Mouse (Mus musculus) spleen, adult 12 weeks (tissue): ENCODE data around the gene Akap7.

Experiments used
- DNase-seq: peaks from one replicate; pipeline ENCODE4 v3.0.0; 2022; ENCODE audit warnings: low spot score

Akap7 gene

DNA sequence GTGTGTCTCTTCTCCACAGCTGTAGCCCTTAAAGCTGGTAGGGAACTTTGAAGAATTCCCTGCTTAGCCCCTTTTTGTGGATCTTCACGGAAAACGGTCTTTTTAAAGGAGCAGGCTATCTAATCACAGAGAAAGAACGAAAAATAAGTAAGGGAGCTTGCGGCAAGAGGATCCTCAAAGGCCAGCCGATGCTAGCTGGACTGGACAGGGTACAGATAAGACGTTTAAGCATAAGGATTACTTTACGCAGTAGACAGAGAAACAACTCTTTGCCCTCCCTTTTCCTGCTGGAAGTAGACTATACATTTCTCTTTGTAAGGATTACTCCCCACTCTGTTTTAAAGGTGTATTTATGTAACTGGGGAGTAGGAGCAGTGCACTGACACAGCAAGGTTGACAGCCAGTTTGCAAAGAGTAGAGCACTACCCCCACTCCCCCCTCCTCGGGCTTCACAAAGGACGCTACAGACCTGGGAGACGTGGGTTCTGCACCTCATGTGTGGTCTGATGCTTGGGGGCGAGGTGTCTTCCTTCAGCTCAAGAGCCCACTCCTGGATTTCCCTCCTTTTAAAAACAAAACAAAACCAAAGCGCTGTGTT, 9.9 kb downstream of the Akap7 start:
- peak; percentile 8 for DNase-seq

DNA sequence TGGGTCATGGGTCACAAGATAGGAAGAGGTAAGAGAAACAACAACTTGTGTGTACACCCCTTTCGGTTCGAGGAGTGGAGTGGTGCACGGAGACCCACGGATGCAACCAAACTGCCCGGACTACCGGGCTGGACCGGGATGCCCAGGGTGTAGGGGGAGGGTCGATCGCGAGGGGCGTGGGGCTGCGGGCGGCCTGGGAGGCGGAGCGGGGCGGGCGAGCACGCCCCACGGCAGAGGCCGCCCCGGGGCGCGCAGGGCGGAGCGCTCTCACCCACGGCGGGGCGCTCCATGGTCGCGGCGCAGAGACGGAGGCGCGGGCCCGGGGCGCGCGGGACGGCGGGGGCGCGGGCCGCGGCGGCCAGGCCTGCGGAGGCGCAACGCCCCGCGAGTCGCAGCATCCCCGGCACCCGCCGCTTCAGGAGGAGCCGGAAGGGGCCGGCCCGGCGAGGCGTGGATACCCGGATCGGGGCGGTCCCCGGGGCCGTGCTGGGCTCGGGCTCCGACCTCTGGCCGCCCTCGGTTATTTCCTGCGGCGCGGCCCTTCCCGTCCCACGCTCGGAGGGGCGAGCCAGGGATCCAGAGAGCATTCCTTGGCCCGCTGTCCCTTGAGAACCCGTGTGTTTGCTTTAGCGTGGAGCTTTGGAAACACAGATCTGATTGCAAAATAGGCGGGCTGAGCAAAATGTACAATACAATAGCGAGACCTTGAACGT, 10.9 kb downstream of the Akap7 start:
- peak; percentile 68 for DNase-seq

DNA sequence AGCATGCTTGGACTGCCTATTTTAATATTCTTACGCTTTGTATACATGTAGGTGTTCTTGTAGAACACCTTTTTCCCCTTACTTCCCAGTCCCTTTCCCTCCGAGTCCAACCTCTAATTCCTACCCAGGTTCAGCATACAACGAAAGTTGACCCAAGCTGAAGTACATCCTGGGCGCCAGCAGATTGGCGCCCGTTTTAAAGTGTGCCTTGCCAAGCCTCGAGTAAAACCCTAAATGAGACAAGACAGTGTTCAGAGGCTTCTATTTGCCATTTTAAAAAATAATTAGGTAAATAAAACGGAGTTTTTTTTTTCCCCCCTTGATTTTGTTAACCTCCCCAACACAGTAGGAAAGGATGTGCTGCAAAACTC, 11.4 kb downstream of the Akap7 start:
- DNase-seq, result no peak

DNA sequence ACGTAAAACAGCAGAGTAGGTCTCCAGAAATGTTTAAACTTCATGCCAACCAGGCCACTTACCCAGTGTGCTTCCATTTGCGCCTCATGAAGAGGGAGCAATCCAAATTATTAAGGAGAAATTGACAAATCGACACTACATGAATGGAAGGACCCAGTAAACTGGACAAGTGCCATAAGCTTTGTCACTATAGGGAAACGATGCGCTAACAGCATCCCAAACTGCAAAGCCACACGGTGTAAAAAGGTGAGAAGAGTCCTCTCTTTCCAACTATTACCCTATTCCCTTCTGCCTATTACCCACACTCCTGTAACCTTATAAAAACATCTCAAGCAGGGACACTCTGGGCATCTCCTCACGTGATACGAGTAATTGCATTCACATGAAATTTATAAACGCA, 11.8 kb downstream of the Akap7 start:
- DNase-seq, result no peak

DNA sequence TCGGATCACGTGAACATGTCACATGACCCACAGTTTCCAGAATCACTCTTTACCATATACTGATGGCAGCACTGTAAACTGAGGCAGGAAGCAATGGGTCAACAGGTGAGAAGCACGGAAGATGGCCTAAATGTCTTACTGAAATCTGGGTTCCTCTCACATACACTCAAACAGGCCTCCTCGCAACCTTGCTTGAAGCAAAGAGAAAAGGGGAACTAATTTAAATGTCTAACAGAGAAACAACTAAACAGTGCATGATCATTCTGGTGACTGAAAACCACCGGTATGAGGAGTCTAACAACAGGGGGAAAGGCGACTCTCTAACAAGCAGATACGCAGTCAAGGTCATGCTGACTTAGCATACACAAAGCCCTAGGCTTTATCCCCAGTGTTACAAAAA, 12.7 kb downstream of the Akap7 start:
- no peak for DNase-seq

DNA sequence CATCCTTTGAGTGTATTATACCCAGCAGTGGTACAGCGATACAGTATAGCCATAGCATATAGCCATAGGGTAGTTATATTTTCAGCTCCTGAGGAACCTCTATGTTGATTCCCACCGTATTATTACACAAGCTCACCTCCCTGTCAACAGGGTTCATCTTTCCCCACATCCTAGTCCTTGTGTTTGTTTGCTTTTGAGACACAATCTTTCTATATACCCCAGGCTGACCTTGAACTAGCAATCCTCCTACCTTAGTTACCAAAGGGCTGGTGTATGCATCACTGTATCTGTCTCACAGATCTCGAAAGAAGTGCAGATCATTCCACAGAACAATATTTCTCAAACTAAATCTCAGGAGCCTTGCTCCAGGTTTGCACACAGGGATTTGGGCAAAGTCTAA, 13.9 kb downstream of the Akap7 start:
- DNase-seq, result no peak

DNA sequence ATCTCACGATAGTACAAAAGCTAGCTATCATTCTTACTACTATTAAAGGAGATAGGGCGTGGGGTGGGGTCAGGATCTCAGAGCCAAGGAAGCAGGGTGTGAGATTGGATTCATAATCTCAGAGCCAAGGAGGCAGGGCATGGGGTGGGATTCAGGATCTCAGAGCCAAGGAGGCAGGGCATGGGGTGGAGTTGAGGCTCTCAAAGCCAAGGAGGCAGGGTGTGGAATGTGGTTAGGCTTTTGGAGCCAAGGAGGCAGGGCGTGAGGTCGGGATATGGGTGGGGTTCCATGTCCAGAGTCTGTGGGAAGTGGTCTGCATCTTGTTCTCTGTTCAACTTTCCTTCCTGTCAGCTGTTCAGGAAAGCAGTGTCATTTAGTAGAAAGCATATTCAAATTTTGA, 16.6 kb downstream of the Akap7 start:
- no peak for DNase-seq

DNA sequence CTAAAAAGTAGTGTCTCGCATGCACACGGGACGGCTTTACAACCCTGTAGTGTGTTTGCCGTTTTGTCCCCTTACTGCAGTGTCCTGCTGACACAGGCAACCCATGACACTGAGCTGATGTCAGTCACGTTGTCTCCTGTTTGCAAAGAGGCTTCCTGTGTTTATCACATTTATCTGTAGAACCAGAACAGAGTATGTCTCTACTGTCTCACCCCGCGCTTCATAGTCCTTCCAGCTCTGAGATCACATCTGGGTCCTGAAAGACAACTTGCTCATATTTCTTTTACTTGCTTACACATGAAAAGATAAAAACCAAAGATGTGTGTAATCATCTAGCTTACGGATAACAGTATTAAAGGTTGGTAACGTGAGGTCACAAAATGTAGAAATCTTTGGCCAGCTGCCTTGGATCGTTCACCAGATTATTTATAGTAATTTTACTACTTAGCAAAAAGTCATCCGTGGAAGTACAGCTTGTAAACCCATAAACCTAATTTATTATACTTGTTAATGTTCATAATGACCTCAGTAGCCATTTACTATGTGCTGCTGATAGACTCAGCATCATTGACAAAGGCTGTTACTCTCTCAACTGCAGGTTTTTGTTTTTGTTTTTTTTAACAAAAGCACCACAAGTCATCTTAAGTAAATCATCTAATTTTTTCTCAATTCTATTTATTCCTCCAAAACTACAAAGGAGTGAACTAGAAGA, 22.4 kb downstream of the Akap7 start:
- no peak for DNase-seq

DNA sequence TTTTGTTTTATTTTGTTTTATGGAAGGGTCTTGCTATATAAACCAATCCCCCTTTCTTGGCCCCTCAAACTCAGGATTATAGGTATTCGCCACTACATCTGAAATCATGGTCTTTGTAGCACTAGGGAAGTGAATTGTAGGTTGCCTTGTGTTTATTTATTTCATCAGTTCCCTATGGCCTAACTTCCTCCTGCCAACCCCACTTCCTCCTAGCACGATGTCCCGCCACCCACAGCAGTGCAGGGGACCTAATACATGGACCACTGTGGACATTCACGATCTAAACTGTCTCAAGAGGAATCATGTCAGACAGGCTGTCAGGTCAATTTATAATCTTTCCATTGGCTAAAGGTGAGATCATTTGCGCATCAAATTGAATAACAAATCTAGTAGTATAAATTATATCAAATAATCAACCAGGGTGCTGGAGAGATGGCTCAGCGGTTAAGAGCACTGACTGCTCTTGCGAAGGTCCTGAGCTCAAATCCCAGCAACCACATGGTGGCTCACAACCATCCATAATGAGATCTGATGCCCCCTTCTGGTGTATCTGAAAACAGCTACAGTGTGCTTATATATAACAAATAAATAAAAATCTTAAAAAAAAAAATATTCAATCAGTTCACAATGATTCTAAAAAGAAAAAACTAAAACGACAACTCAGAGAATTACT, 23.1 kb downstream of the Akap7 start:
- no peak for DNase-seq

DNA sequence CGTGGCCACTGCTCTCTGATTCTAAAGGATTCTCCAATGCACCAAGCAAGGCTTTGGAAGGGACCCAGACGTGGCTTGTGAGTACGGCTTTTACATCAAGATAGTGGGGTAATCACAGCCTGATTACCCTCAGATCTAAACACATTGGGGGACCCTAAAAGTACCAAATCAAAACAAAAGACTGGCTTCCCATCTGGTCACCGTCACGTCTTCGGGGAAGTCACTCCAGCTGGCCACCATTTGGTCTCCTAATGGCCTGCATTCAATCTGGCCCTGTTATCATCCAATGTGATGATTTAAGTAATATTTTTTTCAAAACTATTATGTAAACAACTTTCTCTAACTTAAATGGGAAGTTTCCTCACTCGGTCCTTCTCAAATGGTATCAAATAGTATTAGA, 24.3 kb downstream of the Akap7 start:
- no peak for DNase-seq

DNA sequence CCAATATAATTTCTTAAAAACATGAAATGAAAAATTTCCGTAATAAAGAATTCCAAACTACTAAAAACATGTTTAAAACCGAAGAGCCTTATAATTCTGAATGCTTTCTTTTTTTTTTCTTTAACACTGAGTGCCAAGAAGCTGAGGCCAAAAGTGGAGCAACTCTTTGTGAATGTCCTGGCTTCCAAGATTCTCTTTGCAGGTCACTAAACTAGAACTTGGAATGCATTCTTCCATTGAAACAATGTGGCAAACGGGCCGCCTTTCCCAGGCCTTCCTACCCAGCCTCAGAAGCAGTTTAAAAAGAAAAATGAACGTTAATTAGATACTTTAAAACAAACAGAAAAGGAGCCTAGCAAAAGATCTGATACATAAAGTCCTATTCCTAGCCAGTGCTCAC, 27.5 kb downstream of the Akap7 start:
- DNase-seq, result no peak

DNA sequence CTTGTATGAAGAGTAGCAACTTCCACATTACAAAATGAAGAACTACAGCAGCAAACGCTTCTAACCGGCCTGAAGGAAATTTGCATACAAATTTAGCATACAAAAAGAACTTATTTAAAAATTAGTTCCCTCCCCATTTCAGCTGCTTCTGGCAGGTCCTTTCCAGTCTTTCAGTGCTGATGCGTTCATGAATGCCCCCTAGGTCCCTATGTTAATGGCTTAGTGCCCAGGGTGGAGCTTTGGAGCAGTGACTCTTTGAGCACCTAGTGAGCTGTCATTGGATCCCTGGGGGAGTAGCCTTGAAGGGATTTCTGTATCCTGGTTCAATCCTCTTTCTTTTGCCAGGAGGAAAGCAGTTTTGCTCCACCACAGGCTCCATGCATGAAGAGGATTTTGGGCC, 28.3 kb downstream of the Akap7 start:
- no peak for DNase-seq

DNA sequence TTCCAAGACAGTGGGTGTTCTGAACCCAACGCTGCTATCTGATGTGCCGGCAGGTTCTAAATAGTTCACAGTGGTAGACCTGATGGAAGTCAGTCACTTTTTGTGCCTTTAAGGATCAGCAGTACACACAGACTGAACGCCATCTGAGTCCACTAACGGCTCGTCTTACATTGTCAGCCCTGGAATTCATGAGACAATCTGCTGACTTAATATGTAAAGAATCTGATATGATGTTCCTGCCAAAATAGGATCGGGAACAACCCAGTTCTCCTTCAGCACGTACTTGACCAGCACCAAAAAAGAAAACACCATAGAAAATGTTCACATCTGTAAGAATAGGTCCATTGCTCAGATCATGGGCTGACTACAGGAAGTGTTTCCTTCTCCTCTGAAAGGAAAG, 32.2 kb downstream of the Akap7 start:
- no peak for DNase-seq

DNA sequence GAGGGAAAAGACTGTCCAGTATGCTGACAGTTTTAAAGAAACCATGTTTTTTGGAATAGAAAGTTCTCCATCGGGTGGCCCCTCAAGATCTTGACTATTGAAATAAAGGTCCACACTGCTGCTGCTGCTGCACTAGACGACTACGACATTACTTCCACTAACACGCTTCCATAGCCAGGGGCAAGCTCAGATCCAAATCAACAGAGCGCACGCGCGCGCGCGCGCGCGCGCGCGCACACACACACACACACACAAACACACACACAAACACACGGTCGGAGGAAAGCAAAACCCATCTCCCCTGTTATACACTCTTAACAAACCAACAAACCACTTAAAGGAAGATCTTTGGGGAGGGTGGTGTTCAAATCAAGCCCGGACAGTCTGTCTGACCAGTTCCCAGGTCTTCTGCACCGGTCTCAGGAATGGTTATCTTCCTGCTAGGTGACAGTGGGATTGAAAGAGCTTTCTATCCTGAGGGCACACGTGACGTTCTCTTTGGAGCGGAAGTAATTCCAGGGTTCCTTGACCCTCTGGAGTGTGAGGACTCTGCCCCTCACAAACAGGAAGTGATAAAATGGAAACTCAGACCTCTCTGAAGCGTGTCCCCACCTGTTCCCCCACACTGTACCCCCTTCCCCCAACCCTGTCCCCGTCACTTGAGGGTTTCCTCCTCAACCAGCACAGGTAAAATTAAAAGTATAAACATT, 32.9 kb downstream of the Akap7 start:
- no peak for DNase-seq

DNA sequence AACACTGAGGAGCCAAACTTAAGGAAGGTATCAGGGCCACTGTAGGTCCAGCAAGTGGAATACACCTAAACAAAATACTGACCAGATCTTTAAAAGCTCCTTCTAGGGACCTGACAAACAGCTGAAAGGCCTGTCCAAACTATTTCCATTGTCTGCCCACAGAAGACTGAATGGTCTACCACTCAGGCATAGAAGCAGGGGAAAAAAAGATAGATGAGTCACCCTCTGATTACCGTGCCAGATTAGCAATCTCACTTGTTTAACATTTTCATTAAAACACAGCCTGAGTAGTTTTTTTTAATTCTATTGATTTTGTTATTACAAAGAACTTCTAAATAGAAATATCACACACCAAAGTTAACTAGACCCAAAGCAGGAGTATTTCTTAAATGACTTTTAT, 33.9 kb downstream of the Akap7 start:
- DNase-seq, result no peak

DNA sequence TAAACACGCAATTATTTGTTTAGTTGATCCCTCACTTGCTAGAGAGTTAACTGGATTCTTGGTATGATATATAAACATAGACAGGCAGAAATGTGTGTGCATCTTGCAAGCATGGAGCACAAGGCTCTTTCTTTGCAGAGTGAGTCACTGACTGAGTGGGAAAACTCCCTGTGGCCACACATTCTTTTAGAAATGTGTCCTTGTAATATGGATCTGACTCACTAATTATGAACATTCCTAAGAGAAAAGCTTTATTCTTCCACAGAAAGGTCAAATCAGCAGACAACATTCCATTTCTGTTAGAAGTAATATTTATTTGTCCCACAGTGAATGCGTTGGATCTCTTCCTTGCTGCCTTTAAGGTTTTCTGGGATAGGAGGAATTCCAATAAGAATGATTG, 35.9 kb downstream of the Akap7 start:
- DNase-seq, result no peak

DNA sequence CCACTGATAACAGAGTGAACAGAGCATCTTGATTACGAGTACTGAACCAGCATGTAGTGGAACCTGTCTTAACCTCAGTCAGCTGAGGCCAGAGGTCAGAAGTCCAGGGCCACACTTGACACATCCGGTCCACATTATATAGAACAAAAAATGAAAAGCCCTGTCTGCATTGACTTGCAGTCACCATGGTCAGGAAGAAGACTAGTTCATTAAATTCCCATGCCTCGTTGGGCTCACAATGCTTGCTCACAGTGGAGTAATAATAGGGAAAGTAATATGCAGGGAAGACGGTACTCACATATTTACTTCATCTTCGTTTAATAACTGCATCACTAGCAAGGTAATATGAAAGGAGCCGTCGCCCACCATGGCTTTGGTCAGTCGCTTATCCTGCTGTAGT, 36.5 kb downstream of the Akap7 start:
- no peak for DNase-seq

DNA sequence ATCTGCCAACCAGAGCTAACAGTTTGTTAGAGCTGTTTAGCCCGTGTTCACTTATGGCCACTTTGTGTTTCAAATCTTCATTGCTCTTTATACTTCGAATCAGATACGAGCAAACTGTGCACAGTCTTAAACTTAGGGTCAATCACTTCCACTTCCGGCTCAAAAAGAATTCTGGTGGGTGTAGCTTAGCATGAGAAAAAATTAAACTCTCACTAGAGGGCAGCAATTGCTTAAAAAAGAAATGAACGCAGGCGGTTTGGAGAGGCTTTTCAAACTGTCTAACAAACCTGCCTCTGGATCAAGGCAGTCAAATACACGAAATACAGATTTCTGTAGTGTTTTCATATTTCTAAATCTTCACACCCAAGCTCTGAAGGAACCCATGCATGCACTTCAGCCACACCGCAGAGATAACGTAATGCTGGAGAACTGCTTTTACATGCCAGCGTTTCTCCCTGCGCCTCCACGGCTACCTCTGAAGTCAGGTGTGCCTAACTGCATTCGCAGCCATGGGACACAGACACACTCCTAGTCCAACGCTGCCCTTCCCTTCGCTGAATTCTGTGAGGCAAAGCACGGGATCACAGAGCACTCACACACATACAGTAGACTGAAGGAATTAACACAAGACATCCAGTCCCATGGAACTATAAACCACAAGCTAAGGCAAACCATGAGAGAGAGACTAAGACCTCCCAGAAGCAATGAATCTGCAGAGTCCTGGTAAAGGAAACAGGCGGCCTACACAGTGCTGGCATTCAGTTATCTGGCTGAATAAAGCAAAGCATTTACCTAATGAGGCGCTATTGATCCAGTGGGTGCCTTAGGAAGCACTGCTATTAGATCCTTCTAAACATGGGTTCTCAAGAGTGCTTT, 39.0 kb downstream of the Akap7 start:
- DNase-seq, result no peak

DNA sequence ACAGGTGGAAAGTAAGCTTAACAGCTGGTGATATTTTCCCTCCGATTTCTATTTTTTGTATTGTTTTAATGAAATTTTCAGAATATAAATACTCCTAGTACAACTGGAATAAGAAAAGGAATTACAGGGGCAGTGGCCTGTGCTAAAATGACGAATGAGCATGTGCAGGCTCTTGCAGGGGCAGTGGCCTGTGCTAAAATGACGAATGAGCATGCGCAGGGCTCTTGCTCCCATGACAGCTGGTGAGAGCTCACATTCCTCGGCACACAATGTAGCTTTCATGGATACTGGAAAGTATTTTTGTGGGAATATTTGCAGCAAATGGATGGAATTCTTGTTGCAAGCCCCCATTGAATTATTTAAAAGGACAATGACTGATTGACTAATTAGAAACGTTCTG, 46.5 kb downstream of the Akap7 start:
- no peak for DNase-seq

DNA sequence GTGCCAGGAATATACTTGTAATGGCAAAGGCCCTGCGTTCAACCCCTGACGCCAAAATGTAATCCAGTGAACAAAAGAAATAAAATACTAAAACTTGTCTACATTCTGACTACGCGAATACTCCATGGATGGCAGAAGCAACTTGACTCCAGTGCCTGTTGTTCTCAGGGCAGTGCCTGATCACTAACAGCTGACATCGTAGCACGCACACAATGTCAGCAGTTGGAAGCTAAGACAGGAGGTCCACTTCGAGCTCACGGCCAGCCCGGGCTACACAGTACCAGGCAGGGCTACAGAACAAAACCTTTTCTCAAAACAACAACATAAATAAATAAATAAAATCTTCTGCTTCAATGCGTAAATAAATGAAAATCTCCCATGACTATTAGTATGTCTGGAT, 46.9 kb downstream of the Akap7 start:
- no peak for DNase-seq

DNA sequence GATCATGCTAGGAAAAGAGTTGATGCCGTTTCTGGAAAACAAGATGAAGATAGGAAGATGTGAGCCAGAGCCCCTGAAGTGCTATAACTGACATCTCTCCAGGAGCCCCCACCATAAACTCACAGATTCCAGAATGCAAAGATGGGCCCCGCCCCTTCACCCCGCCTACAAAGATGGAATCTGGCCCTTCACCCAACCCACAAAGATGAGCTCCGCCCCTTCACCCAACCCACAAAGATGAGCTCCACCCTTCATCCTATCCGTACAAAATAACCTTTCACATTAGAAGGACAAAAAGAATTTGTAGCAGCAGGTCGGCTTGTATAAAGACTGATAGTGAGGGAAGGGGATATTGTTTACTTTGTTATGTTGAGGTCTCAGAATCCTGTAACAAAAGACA, 49.5 kb downstream of the Akap7 start:
- no peak for DNase-seq

DNA sequence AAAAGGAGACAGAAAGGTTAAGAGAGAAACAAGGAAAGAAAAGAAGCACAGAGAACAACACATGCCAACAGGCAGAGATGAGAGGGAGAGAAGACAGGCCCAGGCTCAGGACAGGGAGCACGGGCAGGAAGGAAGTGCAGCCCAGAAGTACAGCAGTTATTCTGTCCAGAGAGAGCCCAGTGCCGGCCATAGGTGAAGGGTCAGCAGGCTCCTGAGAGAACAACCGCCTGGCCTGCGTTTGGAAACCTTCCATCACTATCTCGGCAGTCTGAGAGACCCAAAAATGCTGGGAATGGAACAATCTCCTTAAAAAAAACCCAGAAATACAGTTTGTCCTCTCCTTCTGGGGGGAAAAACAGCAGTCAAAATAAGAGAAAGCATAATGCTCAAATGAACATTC, 50.2 kb downstream of the Akap7 start:
- no peak for DNase-seq
